Mouse (Mus musculus) myocyte (in vitro differentiated cells): ENCODE data around the gene Fyn.

Experiments
- E2F4 ChIP-seq: IDR thresholded peaks from one replicate; pipeline ENCODE4 v1.6.1; 2011; ENCODE audit warnings: mild to moderate bottlenecking, control low read depth, moderate library complexity; ENCODE audit not compliant: insufficient read depth
- MAX ChIP-seq: IDR thresholded peaks from one replicate; pipeline ENCODE4 v1.6.1; 2011; ENCODE audit warnings: low read depth, mild to moderate bottlenecking, control low read depth
- MYOG ChIP-seq, 3 experiments: IDR thresholded peaks; one replicate each; pipeline ENCODE4 v1.6.1; 2011; ENCODE audit warnings: control low read depth in 2 of 3, low read depth in 2 of 3, mild to moderate bottlenecking in 2 of 3; ENCODE audit not compliant: insufficient read length in 2 of 3, control insufficient read depth in 1 of 3, insufficient read depth in 1 of 3
- POLR2A ChIP-seq: IDR thresholded peaks from one replicate; pipeline ENCODE4 v1.6.1; 2011; ENCODE audit warnings: low read depth, mild to moderate bottlenecking, control low read depth, moderate library complexity; ENCODE audit not compliant: insufficient read length
- POLR2AphosphoS2 ChIP-seq: IDR thresholded peaks from one replicate; pipeline ENCODE4 v1.6.1; 2011; ENCODE audit warnings: low read depth, control low read depth; ENCODE audit not compliant: insufficient read length
- REST ChIP-seq: IDR thresholded peaks from one replicate; pipeline ENCODE4 v1.6.1; 2011; ENCODE audit warnings: mild to moderate bottlenecking, control low read depth, moderate library complexity; ENCODE audit not compliant: insufficient read depth, insufficient read length
- TCF12 ChIP-seq: IDR thresholded peaks from one replicate; pipeline ENCODE4 v1.6.1; 2011; ENCODE audit warnings: mild to moderate bottlenecking, control low read depth; ENCODE audit not compliant: poor library complexity, insufficient read depth, severe bottlenecking
- USF1 ChIP-seq: IDR thresholded peaks from one replicate; pipeline ENCODE4 v1.6.1; 2011; ENCODE audit warnings: low read depth, mild to moderate bottlenecking, control low read depth, moderate library complexity

GRCm38 (mm10) chr10:39532008-39532740 is 163.5 kb downstream of the Fyn start:
- TF ChIP-seq MYOG (IDR thresholded peaks at IDR 0.05; ENCODE audit: control insufficient read depth in 1 of 3, insufficient read depth in 1 of 3, insufficient read length in 2 of 3, low read depth in 2 of 3) (no peak), POLR2A (no peak), MAX (no peak), USF1 (no peak), E2F4 (no peak), TCF12 (no peak), POLR2AphosphoS2 (no peak), REST (no peak)
